In genomic region chr12:33021751-33022150, GRCm38 (mm10) we compare ENCODE assay signal across 31 mouse cellular contexts.
"Had no signal": no experiment of that assay in that cellular context is flagged by ENCODE, and none has a peak within 500 bp of the region (broad histone marks: within the 10 kb centered on the region; RNA-seq: fewer than 3 reads in every experiment).

No protein-coding gene starts in this region.

- H3K27me3 ChIP-seq: limb, embryonic 15.5 days; liver, embryonic 13.5 days; liver, embryonic 15.5 days; lung, embryonic 15.5 days; midbrain, embryonic 12.5 days had no signal

- H3K36me3 ChIP-seq: limb, embryonic 10.5 days; limb, embryonic 12.5 days; limb, embryonic 13.5 days; limb, embryonic 15.5 days; liver, embryonic 12.5 days; liver, embryonic 13.5 days; liver, embryonic 15.5 days; lung, embryonic 15.5 days; midbrain, embryonic 10.5 days; midbrain, embryonic 12.5 days; midbrain, embryonic 13.5 days; midbrain, embryonic 15.5 days had no signal

- H3K4me1 ChIP-seq: liver, embryonic 12.5 days; liver, embryonic 13.5 days; liver, embryonic 15.5 days; lung, embryonic 15.5 days; midbrain, embryonic 13.5 days had no signal

- H3K9ac ChIP-seq: limb, embryonic 12.5 days; limb, embryonic 13.5 days; limb, embryonic 15.5 days; liver, embryonic 12.5 days; liver, embryonic 13.5 days; liver, embryonic 14.5 days; liver, embryonic 15.5 days; liver, postnatal 0 days; lung, embryonic 14.5 days; lung, embryonic 15.5 days; midbrain, embryonic 12.5 days; midbrain, embryonic 13.5 days; midbrain, embryonic 15.5 days had no signal

- ATAC-seq: liver, embryonic 12.5 days; liver, postnatal 0 days; lung, postnatal 0 days; midbrain, embryonic 13.5 days; midbrain, embryonic 15.5 days had no signal

- H3K4me2 ChIP-seq: limb, embryonic 12.5 days; limb, embryonic 13.5 days; limb, embryonic 15.5 days; liver, embryonic 11.5 days; liver, embryonic 12.5 days; liver, embryonic 13.5 days; liver, embryonic 15.5 days; lung, embryonic 14.5 days; lung, embryonic 15.5 days; midbrain, embryonic 12.5 days; midbrain, embryonic 13.5 days; midbrain, embryonic 15.5 days had no signal

- H3K27ac ChIP-seq: left cerebral cortex, adult 2 months; limb, embryonic 10.5 days; limb, embryonic 12.5 days; limb, embryonic 13.5 days; limb, embryonic 15.5 days; liver, embryonic 12.5 days; liver, embryonic 13.5 days; liver, embryonic 14.5 days; liver, embryonic 15.5 days; lung, embryonic 15.5 days; macrophage; midbrain, embryonic 10.5 days; midbrain, embryonic 12.5 days; midbrain, embryonic 13.5 days; midbrain, embryonic 15.5 days had no signal

- DNase-seq: layer of hippocampus, postnatal 36 days; left cerebral cortex, postnatal 4 days; liver; liver, embryonic 13.5 days; liver, postnatal 0 days; lung, adult 18-20 months; lung, adult 2 months; lung, embryonic 14.5 days; lung, postnatal 10 days; lung, postnatal 14 days; lung, postnatal 36 days; lung, postnatal 4 days; midbrain, embryonic 14.5 days had no signal

- H3K4me3 ChIP-seq: left cerebral cortex, adult 2 months; limb, embryonic 10.5 days; limb, embryonic 12.5 days; limb, embryonic 13.5 days; limb, embryonic 15.5 days; liver, embryonic 12.5 days; liver, embryonic 13.5 days; liver, embryonic 15.5 days; lung, embryonic 15.5 days; megakaryocyte, embryonic 14.5 days; midbrain, embryonic 10.5 days; midbrain, embryonic 12.5 days; midbrain, embryonic 13.5 days; midbrain, embryonic 15.5 days; myocyte had no signal

- H3K9me3 ChIP-seq: limb, embryonic 13.5 days; limb, embryonic 15.5 days; liver, embryonic 12.5 days; liver, embryonic 13.5 days; liver, embryonic 15.5 days; lung, embryonic 15.5 days; midbrain, embryonic 13.5 days; midbrain, embryonic 15.5 days had no signal
